Mouse (Mus musculus) frontal cortex, postnatal 36 days (tissue): Measurements from ENCODE around the gene Mapk10.

Experiments used
- DNase-seq, 2 experiments: peaks; one replicate each; pipeline ENCODE4 v3.0.0; 2022; ENCODE audit warnings: low spot score in 2 of 2

Mapk10 gene

DNA sequence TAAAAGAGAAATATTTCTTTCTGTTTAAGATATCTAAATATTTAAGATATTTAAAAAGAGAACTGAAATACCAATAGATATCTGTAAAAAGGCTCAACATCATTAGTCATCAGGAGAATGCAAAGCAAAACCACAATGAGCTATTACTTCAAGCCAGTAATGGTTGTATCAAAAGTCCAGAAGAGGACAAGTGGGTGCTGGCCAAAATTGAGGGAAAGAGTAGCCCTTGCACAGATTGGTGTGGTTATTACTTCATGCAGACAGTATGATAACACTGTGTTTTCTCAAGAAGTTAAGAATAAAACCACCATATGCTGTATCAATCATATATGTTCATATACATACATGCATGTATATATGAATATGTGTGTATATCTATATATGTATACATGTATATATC lies 353.1 kb downstream of the Mapk10 start:
- no peak for DNase-seq
